Mouse (Mus musculus): ENCODE results near the gene Psme3. TPM values are rescaled to one million over a fixed set of nuclear protein-coding genes. Genes with fewer than 3 reads are reported as not detected.

Psme3 gene
- polyA plus RNA-seq, 1 experiment from 2014 or later: 107 TPM

- Histone ChIP-seq H3K4me1 (ENCODE audit: control insufficient read depth, insufficient read depth, low read length) (peaks cover 9% of the 10 kb centered on the region; the same call in 1 of the 2 replicates), H3K27me3 (ENCODE audit: control insufficient read depth, insufficient read depth, low read length) (no peaks in the 10 kb centered on the region), H3K4me2 (ENCODE audit: low read depth, low read length) (peak within 1 kb of the TSS; percentile 98), H3K36me3 (ENCODE audit: control insufficient read depth, insufficient read depth, low read length) (no peaks in the 10 kb centered on the region), H3K9ac (ENCODE audit: low read length) (peak within 1 kb of the TSS; percentile 91), H3K9me3 (replicated peaks; ENCODE audit: control insufficient read depth, low read length) (no peaks in the 10 kb centered on the region), H3K27ac (ENCODE audit: low read length) (peak within 1 kb of the TSS; percentile 61), H3K4me3 (replicated peaks; ENCODE audit: low read length) (peak within 1 kb of the TSS; percentile 93)
- ATAC-seq (ENCODE audit: insufficient read depth, low FRiP score): peak; percentile 94
- 6% methylated on average over 39 of the region's 39 CpGs for WGBS
Measured at GRCm38 (mm10) chr11:101302004-101302798, 13.8 kb upstream of the Psme3 start, which contains the start of gene Becn1. TSS of gene Becn1 (minus strand) at chr11:101302286.

DNA sequence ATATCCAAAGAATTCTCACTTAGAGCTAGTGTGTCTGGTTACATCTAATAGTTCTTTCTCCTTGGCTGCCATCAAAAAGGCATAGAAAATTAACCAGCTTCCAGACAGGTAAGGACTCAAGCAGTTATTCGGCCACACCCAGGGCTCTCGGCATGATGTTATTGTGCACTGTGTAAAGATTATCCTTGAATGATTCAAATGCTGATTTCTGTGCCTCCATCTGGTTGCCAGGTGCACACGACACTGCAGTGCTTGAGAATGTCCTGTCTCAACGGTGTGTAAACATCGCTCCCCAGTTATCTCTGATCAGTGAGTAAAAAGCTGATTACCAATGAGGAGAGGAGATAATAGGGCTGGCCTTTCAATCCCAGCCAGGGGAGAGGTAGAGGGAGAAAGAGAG is 8.3 kb upstream of the Psme3 start:
- Histone ChIP-seq H3K4me1 (ENCODE audit: control insufficient read depth, insufficient read depth, low read length) (no peaks in the 10 kb centered on the region), H3K9me3 (replicated peaks; ENCODE audit: control insufficient read depth, low read length) (no peaks in the 10 kb centered on the region), H3K27me3 (ENCODE audit: control insufficient read depth, insufficient read depth, low read length) (no peaks in the 10 kb centered on the region), H3K4me2 (ENCODE audit: low read depth, low read length) (no peak overlapping the region), H3K4me3 (replicated peaks; ENCODE audit: low read length) (no peak overlapping the region), H3K27ac (ENCODE audit: low read length) (no peak overlapping the region), H3K9ac (ENCODE audit: low read length) (0 out of 2 replicates have a peak overlapping the region, but pooled peaks have one; percentile 14), H3K36me3 (ENCODE audit: control insufficient read depth, insufficient read depth, low read length) (no peaks in the 10 kb centered on the region)
- WGBS: 24% methylated on average over 5 of the region's 5 CpGs
- 0 out of 2 replicates have a peak, but pooled peaks have one; percentile 17 for ATAC-seq (ENCODE audit: insufficient read depth, low FRiP score)

- H3K9ac ChIP-seq (ENCODE audit: low read length): no peak overlapping the region
- H3K4me3 ChIP-seq (replicated peaks; ENCODE audit: low read length): no peak overlapping the region
- H3K4me1 ChIP-seq (ENCODE audit: control insufficient read depth, insufficient read depth, low read length): no peaks in the 10 kb centered on the region
- H3K27me3 ChIP-seq (ENCODE audit: control insufficient read depth, insufficient read depth, low read length): no peaks in the 10 kb centered on the region
- 83% methylated on average over 3 of the region's 3 CpGs for WGBS
- no peak overlapping the region for H3K4me2 ChIP-seq (ENCODE audit: low read depth, low read length)
- no peak for ATAC-seq (ENCODE audit: insufficient read depth, low FRiP score)
- no peaks in the 10 kb centered on the region for H3K36me3 ChIP-seq (ENCODE audit: control insufficient read depth, insufficient read depth, low read length)
- H3K9me3 ChIP-seq (replicated peaks; ENCODE audit: control insufficient read depth, low read length): no peaks in the 10 kb centered on the region
- no peak overlapping the region for H3K27ac ChIP-seq (ENCODE audit: low read length)
Measured at GRCm38 (mm10) chr11:101311083-101311482, 4.9 kb upstream of the Psme3 start.

GRCm38 (mm10) chr11:101312150-101312549 is 3.9 kb upstream of the Psme3 start:
- no peak overlapping the region for H3K4me3 ChIP-seq (replicated peaks; ENCODE audit: low read length)
- WGBS: 51% methylated on average over 3 of the region's 3 CpGs
- no peak for ATAC-seq (ENCODE audit: insufficient read depth, low FRiP score)

DNA sequence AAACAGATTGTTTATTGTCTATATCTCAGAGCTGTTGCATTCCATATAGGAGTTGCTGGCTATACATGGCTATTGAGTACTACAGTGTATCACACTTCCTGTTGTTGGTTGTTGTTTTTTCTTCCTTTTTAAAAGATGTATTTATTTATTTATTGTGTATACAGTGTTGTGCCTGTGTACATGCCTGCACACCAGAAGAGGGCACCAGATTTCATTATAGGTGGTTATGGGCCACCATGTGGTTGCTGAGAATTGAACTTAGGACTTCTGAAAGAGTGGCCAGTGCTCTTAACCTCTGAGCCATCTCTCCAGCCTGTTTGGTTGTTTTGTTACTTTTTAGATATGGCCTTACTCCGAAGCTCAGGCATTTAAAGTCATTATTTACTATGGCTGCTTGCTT is 1.4 kb upstream of the Psme3 start:
- 95% methylated on average over 1 of the region's 1 CpGs for WGBS
- H3K4me2 ChIP-seq (ENCODE audit: low read depth, low read length): no peak overlapping the region
- no peak overlapping the region for H3K27ac ChIP-seq (ENCODE audit: low read length)
- no peak overlapping the region for H3K4me3 ChIP-seq (replicated peaks; ENCODE audit: low read length)
- no peak overlapping the region for H3K9ac ChIP-seq (ENCODE audit: low read length)
- H3K36me3 ChIP-seq (ENCODE audit: control insufficient read depth, insufficient read depth, low read length): no peaks in the 10 kb centered on the region
- no peaks in the 10 kb centered on the region for H3K27me3 ChIP-seq (ENCODE audit: control insufficient read depth, insufficient read depth, low read length)
- no peaks in the 10 kb centered on the region for H3K9me3 ChIP-seq (replicated peaks; ENCODE audit: control insufficient read depth, low read length)
- ATAC-seq (ENCODE audit: insufficient read depth, low FRiP score): no peak
- peaks cover 8% of the 10 kb centered on the region for H3K4me1 ChIP-seq (ENCODE audit: control insufficient read depth, insufficient read depth, low read length)

More at GRCm38 (mm10) chr11:101312150-101312549, 3.9 kb upstream of the Psme3 start:
- Histone ChIP-seq H3K9ac (ENCODE audit: low read length) (no peak overlapping the region), H3K27ac (ENCODE audit: low read length) (no peak overlapping the region), H3K4me2 (ENCODE audit: low read depth, low read length) (no peak overlapping the region), H3K9me3 (replicated peaks; ENCODE audit: control insufficient read depth, low read length) (no peaks in the 10 kb centered on the region), H3K36me3 (ENCODE audit: control insufficient read depth, insufficient read depth, low read length) (no peaks in the 10 kb centered on the region), H3K27me3 (ENCODE audit: control insufficient read depth, insufficient read depth, low read length) (no peaks in the 10 kb centered on the region), H3K4me1 (ENCODE audit: control insufficient read depth, insufficient read depth, low read length) (peaks cover 4% of the 10 kb centered on the region; the same call in 1 of the 2 replicates)

DNA sequence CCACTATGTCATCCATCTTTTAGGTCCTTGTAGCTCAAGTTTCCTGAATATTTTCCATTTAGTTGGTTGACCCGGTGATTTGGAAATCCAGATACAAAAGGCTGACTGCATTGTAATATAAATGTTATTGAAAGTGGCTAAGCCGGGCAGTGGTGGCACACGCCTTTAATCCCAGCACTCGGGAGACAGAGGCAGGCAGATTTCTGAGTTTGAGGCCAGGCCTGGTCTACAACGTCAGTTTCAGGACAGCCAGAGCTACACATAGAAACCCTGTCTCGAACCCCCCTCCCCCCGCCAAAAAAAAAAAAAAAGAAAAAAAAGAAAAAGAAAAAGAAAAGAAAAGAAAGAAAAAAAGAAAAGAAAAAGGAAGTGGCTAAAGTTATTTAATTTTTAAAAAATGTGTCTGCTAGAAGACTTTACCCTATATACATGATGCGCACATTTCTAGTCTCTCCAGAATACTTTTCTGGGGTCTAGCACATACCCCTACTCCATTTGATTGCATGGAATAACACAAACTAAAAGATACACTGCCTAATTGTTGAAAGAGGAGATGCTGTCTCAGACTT is 847 bp upstream of the Psme3 start:
- Histone ChIP-seq H3K27me3 (ENCODE audit: control insufficient read depth, insufficient read depth, low read length) (no peaks in the 10 kb centered on the region), H3K27ac (ENCODE audit: low read length) (peak overlapping the region; percentile 82), H3K4me3 (replicated peaks; ENCODE audit: low read length) (peak overlapping the region; percentile 91), H3K9ac (ENCODE audit: low read length) (peak overlapping the region; percentile 92), H3K4me2 (ENCODE audit: low read depth, low read length) (peak overlapping the region; percentile 69), H3K4me1 (ENCODE audit: control insufficient read depth, insufficient read depth, low read length) (peaks cover 8% of the 10 kb centered on the region), H3K9me3 (replicated peaks; ENCODE audit: control insufficient read depth, low read length) (no peaks in the 10 kb centered on the region), H3K36me3 (ENCODE audit: control insufficient read depth, insufficient read depth, low read length) (no peaks in the 10 kb centered on the region)
- no peak for ATAC-seq (ENCODE audit: insufficient read depth, low FRiP score)
- WGBS: 76% methylated on average over 8 of the region's 8 CpGs

DNA sequence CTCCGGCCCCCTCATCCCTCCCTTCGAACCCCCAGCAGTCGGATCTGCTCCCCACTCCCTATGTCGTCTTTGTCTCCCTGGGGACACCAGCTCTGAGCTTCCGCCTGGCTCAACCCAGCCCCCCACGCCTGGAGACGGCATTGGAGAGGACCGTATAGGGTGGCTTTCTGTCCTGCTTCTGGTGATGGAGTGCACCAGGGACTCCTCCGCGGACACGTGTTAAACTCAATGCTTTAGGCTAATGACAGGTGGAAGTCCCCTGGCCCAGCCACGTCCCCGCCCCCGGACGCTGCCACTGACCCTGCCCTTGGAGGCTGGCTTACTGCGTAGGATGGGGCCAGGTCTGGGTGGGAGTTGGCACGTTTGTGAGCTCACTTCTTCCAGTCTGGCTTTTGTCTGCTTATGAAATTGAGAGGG is 496 bp downstream of the Psme3 start:
- Histone ChIP-seq H3K4me1 (ENCODE audit: control insufficient read depth, insufficient read depth, low read length) (peaks cover 8% of the 10 kb centered on the region), H3K27me3 (ENCODE audit: control insufficient read depth, insufficient read depth, low read length) (no peaks in the 10 kb centered on the region), H3K9ac (ENCODE audit: low read length) (peak overlapping the region; percentile 92), H3K4me3 (replicated peaks; ENCODE audit: low read length) (peak overlapping the region; percentile 91), H3K27ac (ENCODE audit: low read length) (peak overlapping the region; percentile 82), H3K4me2 (ENCODE audit: low read depth, low read length) (peak overlapping the region; percentile 82), H3K9me3 (replicated peaks; ENCODE audit: control insufficient read depth, low read length) (no peaks in the 10 kb centered on the region), H3K36me3 (ENCODE audit: control insufficient read depth, insufficient read depth, low read length) (peaks cover 8% of the 10 kb centered on the region)
- under 1% methylated on average over 17 of the region's 17 CpGs for WGBS
- ATAC-seq (ENCODE audit: insufficient read depth, low FRiP score): peak; percentile 52

DNA sequence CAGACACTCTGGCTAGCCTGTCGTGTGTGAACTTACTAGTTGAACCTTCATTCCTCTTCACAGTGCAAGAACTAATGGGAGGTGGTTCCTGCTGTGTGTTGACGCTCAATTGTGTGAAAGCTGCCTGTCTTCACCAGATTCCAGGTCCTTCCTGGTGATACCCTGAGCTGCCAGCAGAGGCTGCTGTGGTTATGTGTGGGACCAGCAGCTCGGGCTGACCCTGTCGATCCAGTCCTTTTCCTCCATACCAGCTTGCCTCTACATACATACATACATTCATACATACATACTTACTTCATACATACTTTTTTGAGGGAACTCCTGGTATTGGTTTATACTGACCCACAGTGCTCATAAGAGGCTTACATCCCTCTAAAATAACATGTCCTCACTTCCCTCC is 7.6 kb downstream of the Psme3 start:
- WGBS: 12% methylated on average over 4 of the region's 4 CpGs
- peak; percentile 46; the same call in 1 of the 2 replicates for ATAC-seq (ENCODE audit: insufficient read depth, low FRiP score)
- no peaks in the 10 kb centered on the region for H3K27me3 ChIP-seq (ENCODE audit: control insufficient read depth, insufficient read depth, low read length)
- H3K4me1 ChIP-seq (ENCODE audit: control insufficient read depth, insufficient read depth, low read length): no peaks in the 10 kb centered on the region; the same call in 1 of the 2 replicates
- no peak overlapping the region for H3K9ac ChIP-seq (ENCODE audit: low read length)
- H3K27ac ChIP-seq (ENCODE audit: low read length): no peak overlapping the region
- peaks cover 31% of the 10 kb centered on the region for H3K36me3 ChIP-seq (ENCODE audit: control insufficient read depth, insufficient read depth, low read length)
- no peak overlapping the region for H3K4me2 ChIP-seq (ENCODE audit: low read depth, low read length)
- H3K9me3 ChIP-seq (replicated peaks; ENCODE audit: control insufficient read depth, low read length): no peaks in the 10 kb centered on the region
- H3K4me3 ChIP-seq (replicated peaks; ENCODE audit: low read length): no peak overlapping the region

DNA sequence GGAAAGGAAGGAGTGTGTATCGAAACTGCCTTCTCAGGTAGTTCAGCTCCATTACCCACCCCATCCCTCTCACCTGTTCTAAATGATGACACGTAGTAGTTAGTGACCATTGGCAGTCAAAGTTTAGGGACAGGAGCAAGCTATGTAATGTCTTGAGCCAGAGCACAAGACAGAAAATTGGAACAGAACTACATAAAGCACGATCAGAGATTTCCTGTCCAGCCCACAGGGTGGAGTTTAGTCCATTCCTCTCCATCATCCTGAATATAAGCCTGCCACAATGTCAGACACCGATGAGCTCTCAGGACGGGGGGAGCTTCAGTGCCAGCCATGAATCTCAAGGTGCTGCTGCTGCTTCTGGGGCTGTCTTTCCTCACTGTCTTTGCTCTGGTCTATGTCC is 8.8 kb downstream of the Psme3 start, which contains the start of gene Aoc2:
Gene Aoc2, plus strand, starts transcription at position 301 of the 400 bp plus-strand sequence.
- Histone ChIP-seq H3K36me3 (ENCODE audit: control insufficient read depth, insufficient read depth, low read length) (peaks cover 31% of the 10 kb centered on the region), H3K27ac (ENCODE audit: low read length) (no peak within 1 kb of the TSS), H3K9ac (ENCODE audit: low read length) (no peak within 1 kb of the TSS), H3K4me3 (replicated peaks; ENCODE audit: low read length) (no peak within 1 kb of the TSS), H3K27me3 (ENCODE audit: control insufficient read depth, insufficient read depth, low read length) (no peaks in the 10 kb centered on the region), H3K9me3 (replicated peaks; ENCODE audit: control insufficient read depth, low read length) (no peaks in the 10 kb centered on the region), H3K4me1 (ENCODE audit: control insufficient read depth, insufficient read depth, low read length) (peaks cover 5% of the 10 kb centered on the region; the same call in 1 of the 2 replicates), H3K4me2 (ENCODE audit: low read depth, low read length) (no peak within 1 kb of the TSS)
- WGBS: 88% methylated on average over 5 of the region's 5 CpGs
- ATAC-seq (ENCODE audit: insufficient read depth, low FRiP score): no peak
